Mouse (Mus musculus) CH12.LX (cell line): ENCODE results near the gene Slc15a4. TPM values are rescaled to one million over a fixed set of nuclear protein-coding genes. Genes with fewer than 3 reads are reported as not detected.

ENCODE experiments used
- DNase-seq: peaks from one replicate; pipeline ENCODE4 v3.0.0-alpha.2; 2013; ENCODE audit errors: extremely low read depth
- H3K27ac ChIP-seq: 2 replicates; pipeline ENCODE4 v1.5.1; 2012; ENCODE audit warnings: low read depth, mild to moderate bottlenecking, control low read depth, moderate library complexity; ENCODE audit not compliant: insufficient read depth
- H3K27me3 ChIP-seq: replicated peaks from 2 replicates; pipeline ENCODE3; 2012; ENCODE audit warnings: inconsistent platforms
- H3K36me3 ChIP-seq, 2 experiments: replicated peaks in 1 of 2; 2 replicates each; pipeline versions ENCODE3 to v1.6.1; 2012; ENCODE audit warnings: inconsistent platforms in 1 of 2, low read length in 1 of 2, mild to moderate bottlenecking in 1 of 2, mixed read lengths in 1 of 2, moderate library complexity in 1 of 2; ENCODE audit not compliant: control insufficient read depth in 1 of 2, insufficient read depth in 1 of 2
- H3K4me1 ChIP-seq, 2 experiments: 2 replicates each; pipeline ENCODE4 v1.6.1; 2012; ENCODE audit warnings: inconsistent platforms in 1 of 2, moderate library complexity in 1 of 2; ENCODE audit not compliant: insufficient read depth in 2 of 2, control insufficient read depth in 1 of 2
- H3K4me2 ChIP-seq: 2 replicates; pipeline ENCODE4 v1.6.1; 2012; ENCODE audit warnings: low read depth, mild to moderate bottlenecking, control low read depth; ENCODE audit not compliant: poor library complexity, insufficient read depth, severe bottlenecking
- H3K4me3 ChIP-seq, 3 experiments: fragments of 150-350 bp in 1 of 3; sonication (generic) in 1 of 3; replicated peaks in 1 of 3; 2 replicates each; pipeline versions ENCODE3 to v1.5.1; 2011 to 2012; ENCODE audit warnings: low read depth in 2 of 3, low read length in 2 of 3, mild to moderate bottlenecking in 2 of 3, moderate library complexity in 2 of 3, control low read depth in 1 of 3, improper control_type of control experiment in 1 of 3, inconsistent platforms in 1 of 3, mixed read lengths in 1 of 3; ENCODE audit not compliant: poor library complexity in 1 of 3
- H3K79me2 ChIP-seq: replicated peaks from 2 replicates; pipeline ENCODE4 v1.6.1; 2012; ENCODE audit warnings: mild to moderate bottlenecking, moderate library complexity; ENCODE audit not compliant: control insufficient read depth, poor library complexity, insufficient read depth, severe bottlenecking; ENCODE audit errors: extremely low read depth
- H3K9ac ChIP-seq: 2 replicates; pipeline ENCODE4 v1.6.1; 2012; ENCODE audit warnings: low read depth, mild to moderate bottlenecking, control low read depth, moderate library complexity; ENCODE audit not compliant: insufficient read depth
- H3K9me3 ChIP-seq: replicated peaks from 2 replicates; pipeline ENCODE3; 2012; ENCODE audit warnings: low read length, inconsistent platforms, mixed read lengths
- BHLHE40 ChIP-seq: IDR thresholded peaks from 2 replicates; pipeline ENCODE4 v1.6.1; 2011; ENCODE audit warnings: mild to moderate bottlenecking, low read depth, low read length, improper control_type of control experiment
- CHD1 ChIP-seq: IDR thresholded peaks from 2 replicates; pipeline ENCODE4 v1.6.1; 2012; ENCODE audit warnings: low read depth, low read length, improper control_type of control experiment, inconsistent platforms
- CHD2 ChIP-seq: IDR thresholded peaks from 2 replicates; pipeline ENCODE4 v1.6.1; 2011; ENCODE audit warnings: low read length, improper control_type of control experiment
- CTCF ChIP-seq, 2 experiments: IDR thresholded peaks in 1 of 2; conservative IDR thresholded peaks in 1 of 2; 2 replicates each; pipeline ENCODE4 v1.5.1; 2011 to 2012; ENCODE audit warnings: low read depth in 2 of 2, low read length in 2 of 2, improper control_type of control experiment in 1 of 2, inconsistent platforms in 1 of 2, mild to moderate bottlenecking in 1 of 2, moderate library complexity in 1 of 2
- E2F4 ChIP-seq: IDR thresholded peaks from 2 replicates; pipeline ENCODE4 v1.6.1; 2011; ENCODE audit warnings: low read depth, low read length, improper control_type of control experiment; ENCODE audit not compliant: insufficient replicate concordance
- ELF1 ChIP-seq: IDR thresholded peaks from 2 replicates; pipeline ENCODE4 v1.6.1; 2014; ENCODE audit warnings: low read depth, mild to moderate bottlenecking, inconsistent platforms, low read length, improper control_type of control experiment
- EP300 ChIP-seq: IDR thresholded peaks from 2 replicates; pipeline ENCODE4 v1.6.1; 2011; ENCODE audit warnings: low read length, improper control_type of control experiment
- ETS1 ChIP-seq: conservative IDR thresholded peaks from 2 replicates; pipeline ENCODE4 v1.6.1; 2012; ENCODE audit warnings: low read depth, mild to moderate bottlenecking, inconsistent platforms, low read length, improper control_type of control experiment, moderate library complexity
- GABPA ChIP-seq: IDR thresholded peaks from 2 replicates; pipeline ENCODE4 v1.6.1; 2012; ENCODE audit warnings: low read depth, low read length, improper control_type of control experiment, inconsistent platforms; ENCODE audit not compliant: insufficient replicate concordance
- HCFC1 ChIP-seq: IDR thresholded peaks from 2 replicates; pipeline ENCODE4 v1.6.1; 2012; ENCODE audit warnings: low read depth, mild to moderate bottlenecking, inconsistent platforms, low read length, improper control_type of control experiment
- IRF4 ChIP-seq: IDR thresholded peaks from 2 replicates; pipeline ENCODE4 v1.6.1; 2014; ENCODE audit warnings: low read depth, mild to moderate bottlenecking, inconsistent platforms, low read length, improper control_type of control experiment
- JUN ChIP-seq: IDR thresholded peaks from 2 replicates; pipeline ENCODE4 v1.6.1; 2011; ENCODE audit warnings: low read depth, mild to moderate bottlenecking, low read length, improper control_type of control experiment, moderate library complexity; ENCODE audit not compliant: insufficient read depth
- JUND ChIP-seq: conservative IDR thresholded peaks from 2 replicates; pipeline ENCODE4 v1.6.1; 2011; ENCODE audit warnings: low read depth, low read length, improper control_type of control experiment
- KAT2A ChIP-seq: IDR thresholded peaks from 2 replicates; pipeline ENCODE4 v1.6.1; 2012; ENCODE audit warnings: low read length, improper control_type of control experiment, inconsistent platforms; ENCODE audit not compliant: insufficient replicate concordance
- MAFK ChIP-seq: IDR thresholded peaks from 2 replicates; pipeline ENCODE4 v1.6.1; 2011; ENCODE audit warnings: low read length, improper control_type of control experiment; ENCODE audit not compliant: insufficient replicate concordance
- MAX ChIP-seq: IDR thresholded peaks from 2 replicates; pipeline ENCODE4 v1.6.1; 2011; ENCODE audit warnings: low read length, improper control_type of control experiment
- MAZ ChIP-seq: IDR thresholded peaks from 2 replicates; pipeline ENCODE4 v1.6.1; 2012; ENCODE audit warnings: low read depth, mild to moderate bottlenecking, inconsistent platforms, low read length, improper control_type of control experiment, moderate library complexity
- MEF2A ChIP-seq: IDR thresholded peaks from 2 replicates; pipeline ENCODE4 v1.6.1; 2014; ENCODE audit warnings: low read depth, mild to moderate bottlenecking, inconsistent platforms, low read length, improper control_type of control experiment, borderline replicate concordance
- MXI1 ChIP-seq: IDR thresholded peaks from 2 replicates; pipeline ENCODE4 v1.6.1; 2011; ENCODE audit warnings: mild to moderate bottlenecking, low read depth, low read length, improper control_type of control experiment
- MYC ChIP-seq: IDR thresholded peaks from 2 replicates; pipeline ENCODE4 v1.6.1; 2011; ENCODE audit warnings: low read depth, mild to moderate bottlenecking, improper control_type of control experiment, low read length
- NELFE ChIP-seq: IDR thresholded peaks from 2 replicates; pipeline ENCODE4 v1.6.1; 2011; ENCODE audit warnings: low read depth, low read length, improper control_type of control experiment
- NRF1 ChIP-seq: IDR thresholded peaks from 2 replicates; pipeline ENCODE4 v1.6.1; 2014; ENCODE audit warnings: low read depth, mild to moderate bottlenecking, inconsistent platforms, low read length, improper control_type of control experiment, moderate library complexity
- PAX5 ChIP-seq: IDR thresholded peaks from 2 replicates; pipeline ENCODE4 v1.6.1; 2012; ENCODE audit warnings: low read length, inconsistent platforms, mixed read lengths
- POLR2A ChIP-seq: IDR thresholded peaks from 2 replicates; pipeline ENCODE4 v1.6.1; 2011; ENCODE audit warnings: low read depth, mild to moderate bottlenecking, improper control_type of control experiment, low read length
- POLR2AphosphoS2 ChIP-seq: IDR thresholded peaks from 2 replicates; pipeline ENCODE4 v1.6.1; 2011; ENCODE audit warnings: low read depth, low read length, improper control_type of control experiment
- RAD21 ChIP-seq: IDR thresholded peaks from 2 replicates; pipeline ENCODE4 v1.6.1; 2011; ENCODE audit warnings: low read depth, mild to moderate bottlenecking, low read length, improper control_type of control experiment, moderate library complexity
- RCOR1 ChIP-seq: conservative IDR thresholded peaks from 2 replicates; pipeline ENCODE4 v1.6.1; 2012; ENCODE audit warnings: low read depth, mild to moderate bottlenecking, inconsistent platforms, low read length, improper control_type of control experiment
- SIN3A ChIP-seq: IDR thresholded peaks from 2 replicates; pipeline ENCODE4 v1.6.1; 2012; ENCODE audit warnings: low read length, improper control_type of control experiment, inconsistent platforms
- SMC3 ChIP-seq: IDR thresholded peaks from 2 replicates; pipeline ENCODE4 v1.6.1; 2011; ENCODE audit warnings: low read depth, low read length, improper control_type of control experiment
- TBP ChIP-seq: conservative IDR thresholded peaks from 2 replicates; pipeline ENCODE4 v1.6.1; 2011; ENCODE audit warnings: low read depth, low read length, improper control_type of control experiment
- TCF12 ChIP-seq: IDR thresholded peaks from 2 replicates; pipeline ENCODE4 v1.6.1; 2014; ENCODE audit warnings: low read depth, mild to moderate bottlenecking, inconsistent platforms, low read length, improper control_type of control experiment
- UBTF ChIP-seq: IDR thresholded peaks from 2 replicates; pipeline ENCODE4 v1.6.1; 2012; ENCODE audit warnings: low read depth, mild to moderate bottlenecking, inconsistent platforms, low read length, improper control_type of control experiment, moderate library complexity
- USF1 ChIP-seq: IDR thresholded peaks from 2 replicates; pipeline ENCODE4 v1.6.1; 2014; ENCODE audit warnings: low read depth, mild to moderate bottlenecking, inconsistent platforms, low read length, improper control_type of control experiment
- USF2 ChIP-seq: conservative IDR thresholded peaks from 2 replicates; pipeline ENCODE4 v1.6.1; 2011; ENCODE audit warnings: low read depth, low read length, improper control_type of control experiment
- ZC3H11A ChIP-seq: IDR thresholded peaks from 2 replicates; pipeline ENCODE4 v1.6.1; 2012; ENCODE audit warnings: low read depth, mild to moderate bottlenecking, inconsistent platforms, low read length, improper control_type of control experiment
- ZKSCAN1 ChIP-seq: IDR thresholded peaks from 2 replicates; pipeline ENCODE4 v1.6.1; 2012; ENCODE audit warnings: low read depth, inconsistent platforms, low read length, improper control_type of control experiment, borderline replicate concordance
- ZMIZ1 ChIP-seq: IDR thresholded peaks from 2 replicates; pipeline ENCODE4 v1.6.1; 2012; ENCODE audit warnings: low read depth, mild to moderate bottlenecking, inconsistent platforms, low read length, improper control_type of control experiment
- ZNF384 ChIP-seq: IDR thresholded peaks from 2 replicates; pipeline ENCODE4 v1.6.1; 2012; ENCODE audit warnings: low read depth, low read length, improper control_type of control experiment, inconsistent platforms
- dilution Hi-C: fragments of 300-500 bp; cut with MboI; formaldehyde crosslinking; loops from 2 replicates; pipeline ENCODE4 v1.14.3; 2020; ENCODE audit warnings: low sequenced_read_pairs; ENCODE audit not compliant: extremely low pct_unique_long_range_greater_than_20kb, extremely low pct_ligation_motif_present
- in situ Hi-C: fragments of 300-500 bp; cut with MboI; formaldehyde crosslinking; loops from 3 replicates; pipeline ENCODE4 v1.14.3; 2019; ENCODE audit warnings: low sequenced_read_pairs, low pct_ligation_motif_present, low pct_unique_long_range_greater_than_20kb, mixed read lengths
- polyA plus RNA-seq: library from polyadenylated mRNA; unstranded; fragments of >175 nt; gene quantifications from 2 replicates; pipeline ENCODE4 v1.2.1, GENCODE M21; 2012; ENCODE audit warnings: low read depth; ENCODE audit not compliant: insufficient read length
- total RNA-seq, 2 experiments: library from RNA; depleted of rRNA; stranded (reverse); fragments of 300-350 nt in 1 of 2; fragments of >200 nt in 1 of 2; gene quantifications; 2 replicates each; pipeline ENCODE4 v1.2.3; 2012 to 2014

Gene Slc15a4
- total and polyA plus RNA-seq, 3 experiments, result 25.7 to 52.7 (median 25.8) TPM

GRCm38 (mm10) chr5:127621108-127621507 is 11.6 kb downstream of the Slc15a4 start:
- dilution Hi-C loops (no loop called here), in situ Hi-C loops (loop anchor here (25.0 kb wide), 1 partner anchor 1391 kb away; the partner anchor contains the start of genes Ran and Stx2)
- TF ChIP-seq ZNF384, result no peak
- peak; percentile 54 for TF ChIP-seq ELF1
- no peak for TF ChIP-seq MAFK
- TF ChIP-seq ZKSCAN1, result no peak
- TF ChIP-seq ZMIZ1, result no peak
- TF ChIP-seq RCOR1, result 0 out of 2 replicates have a peak, but pooled peaks have one; percentile 36
- TF ChIP-seq POLR2AphosphoS2, result no peak
- TF ChIP-seq PAX5, result no peak
- peak; percentile 83 for TF ChIP-seq SIN3A
- TF ChIP-seq JUND, result no peak
- TF ChIP-seq MEF2A, result peak; percentile 88
- peak; percentile 69 for TF ChIP-seq BHLHE40
- TF ChIP-seq TBP, result peak; percentile 88
- TF ChIP-seq JUN, result no peak
- peak; percentile 93 for TF ChIP-seq TCF12
- TF ChIP-seq ETS1, result peak; percentile 86
- no peak for TF ChIP-seq CTCF (conservative IDR thresholded peaks at IDR 0.05 in 1 of 2, IDR thresholded peaks at IDR 0.05 in 1 of 2; ENCODE audit: low read depth in 2 of 2, low read length in 2 of 2)
- no peak for TF ChIP-seq USF2
- TF ChIP-seq SMC3, result no peak
- no peak for TF ChIP-seq CHD1
- TF ChIP-seq USF1, result no peak
- TF ChIP-seq MXI1, result peak; percentile 78
- 0 out of 2 replicates have a peak, but pooled peaks have one; percentile 36 for TF ChIP-seq MAZ
- peak; percentile 51; the same call in 1 of the 2 replicates for TF ChIP-seq CHD2
- no peak for TF ChIP-seq GABPA
- TF ChIP-seq KAT2A, result 0 out of 2 replicates have a peak, but pooled peaks have one; percentile 58
- TF ChIP-seq NRF1, result no peak
- no peak; the same call in 1 of the 2 replicates for TF ChIP-seq RAD21
- peak; percentile 53; the same call in 1 of the 2 replicates for TF ChIP-seq MYC
- TF ChIP-seq UBTF, result peak; percentile 95
- peak; percentile 44; the same call in 1 of the 2 replicates for TF ChIP-seq HCFC1
- TF ChIP-seq NELFE, result no peak
- peak; percentile 87 for TF ChIP-seq EP300
- peak; percentile 42; the same call in 1 of the 2 replicates for TF ChIP-seq POLR2A
- peak; percentile 78 for TF ChIP-seq IRF4
- TF ChIP-seq ZC3H11A, result no peak
- TF ChIP-seq E2F4, result no peak
- TF ChIP-seq MAX, result 0 out of 2 replicates have a peak, but pooled peaks have one; percentile 52
- Histone ChIP-seq H3K9ac (peak overlapping the region; percentile 1; the same call in 1 of the 2 replicates), H3K36me3 (no peaks in the 10 kb centered on the region), H3K4me1 (peaks cover 7 to 51% of the 10 kb centered on the region in 2 experiments), H3K27ac (peak overlapping the region; percentile 59), H3K79me2 (peaks cover 8% of the 10 kb centered on the region), H3K4me2 (peak overlapping the region; percentile 75), H3K9me3 (no peaks in the 10 kb centered on the region), H3K27me3 (no peaks in the 10 kb centered on the region), H3K4me3 (peak overlapping the region in 1 of 3 experiments; percentile 20)
- DNase-seq, result peak; percentile 93
